Mouse (Mus musculus) left cerebral cortex, postnatal 25 days (tissue): Measurements from ENCODE around the gene Hdac2. TPM values are rescaled to one million over a fixed set of nuclear protein-coding genes. Genes with fewer than 3 reads are reported as not detected.

Experiments
- DNase-seq, 2 experiments: peaks; one replicate each; pipeline ENCODE4 v3.0.0; 2022; ENCODE audit warnings: low spot score in 2 of 2, mixed read lengths in 1 of 2
- intact Hi-C: fragments of 180-260 bp; cut with DNase I; formaldehyde crosslinking; loops from one replicate; pipeline ENCODE4 v1.15.1; 2025
- total RNA-seq, 2 experiments: library from RNA; stranded (reverse); gene quantifications; 2 replicates each; pipeline ENCODE4 v1.2.3; 2021

Gene Hdac2
- total RNA-seq = 10 to 100 TPM; 90.8 to 91.5 TPM

GRCm38 (mm10) chr10:36974086-36974675 is at the start of gene Hdac2:
Gene Hdac2 (plus strand): TSS chr10:36974544.
- intact Hi-C loops = no loop called here
- DNase-seq = peak; percentile 89 to 91

- DNase-seq = no peak
- intact Hi-C loops = no loop called here
Measured at GRCm38 (mm10) chr10:36928212-36928611, 46.1 kb upstream of the Hdac2 start.

GRCm38 (mm10) chr10:36935863-36936262 is 38.5 kb upstream of the Hdac2 start:
- DNase-seq = no peak
- intact Hi-C loops = no loop called here

GRCm38 (mm10) chr10:36936271-36936670 is 38.1 kb upstream of the Hdac2 start:
- intact Hi-C loops = no loop called here
- no peak for DNase-seq

- DNase-seq = peak in 1 of 2 experiments; percentile 77
- intact Hi-C loops = no loop called here
Measured at GRCm38 (mm10) chr10:36951742-36952141, 22.6 kb upstream of the Hdac2 start.

- intact Hi-C loops = no loop called here
- DNase-seq = peak in 1 of 2 experiments; percentile 24
Measured at GRCm38 (mm10) chr10:36952622-36953021, 21.7 kb upstream of the Hdac2 start.

- DNase-seq = no peak
- intact Hi-C loops = no loop called here
Measured at GRCm38 (mm10) chr10:36959563-36960110, 14.7 kb upstream of the Hdac2 start.

- intact Hi-C loops = no loop called here
- no peak for DNase-seq
Measured at GRCm38 (mm10) chr10:36964406-36964805, 9.9 kb upstream of the Hdac2 start.

- peak; percentile 71 to 79 for DNase-seq
- intact Hi-C loops = no loop called here
Measured at GRCm38 (mm10) chr10:36974676-36975520, 554 bp downstream of the Hdac2 start.

GRCm38 (mm10) chr10:36981866-36982265 is 7.5 kb downstream of the Hdac2 start:
- DNase-seq = no peak
- intact Hi-C loops = no loop called here

- DNase-seq = no peak
- intact Hi-C loops = no loop called here
Measured at GRCm38 (mm10) chr10:36992149-36992548, 17.8 kb downstream of the Hdac2 start.

- intact Hi-C loops = no loop called here
- no peak for DNase-seq
Measured at GRCm38 (mm10) chr10:37000839-37001238, 26.5 kb downstream of the Hdac2 start.

GRCm38 (mm10) chr10:37014274-37015107 is 40.1 kb downstream of the Hdac2 start:
- intact Hi-C loops = loop anchor here (5.0 to 10.0 kb wide), 4 partner anchors 120 to 1858 kb away; partner anchors contain the start of gene Marcks
- peak; percentile 75 to 83 for DNase-seq

GRCm38 (mm10) chr10:37015729-37016128 is 41.4 kb downstream of the Hdac2 start:
- DNase-seq = no peak
- intact Hi-C loops = loop anchor here (5.0 to 10.0 kb wide), 4 partner anchors 119 to 1857 kb away; partner anchors contain the start of gene Marcks

GRCm38 (mm10) chr10:37016200-37016599 is 41.9 kb downstream of the Hdac2 start:
- no peak for DNase-seq
- intact Hi-C loops = loop anchor here (5.0 to 10.0 kb wide), 4 partner anchors 119 to 1856 kb away; partner anchors contain the start of gene Marcks

- DNase-seq = no peak
- intact Hi-C loops = no loop called here
Measured at GRCm38 (mm10) chr10:37024301-37024700, 50.0 kb downstream of the Hdac2 start.

GRCm38 (mm10) chr10:37028651-37029050 is 54.3 kb downstream of the Hdac2 start:
- intact Hi-C loops = no loop called here
- DNase-seq = no peak

- no peak for DNase-seq
- intact Hi-C loops = no loop called here
Measured at GRCm38 (mm10) chr10:37035090-37035497, 60.8 kb downstream of the Hdac2 start.

- peak; percentile 12 to 93 for DNase-seq
- intact Hi-C loops = no loop called here
Measured at GRCm38 (mm10) chr10:37047661-37048098, 73.3 kb downstream of the Hdac2 start.
